Mouse (Mus musculus): ENCODE results near the gene Aqr. TPM values are rescaled to one million over a fixed set of nuclear protein-coding genes. Genes with fewer than 3 reads are reported as not detected.

The Aqr gene
- polyA plus RNA-seq (2012; rRNA removed), result 36.8 and 37.0 TPM in 2 replicates

DNA sequence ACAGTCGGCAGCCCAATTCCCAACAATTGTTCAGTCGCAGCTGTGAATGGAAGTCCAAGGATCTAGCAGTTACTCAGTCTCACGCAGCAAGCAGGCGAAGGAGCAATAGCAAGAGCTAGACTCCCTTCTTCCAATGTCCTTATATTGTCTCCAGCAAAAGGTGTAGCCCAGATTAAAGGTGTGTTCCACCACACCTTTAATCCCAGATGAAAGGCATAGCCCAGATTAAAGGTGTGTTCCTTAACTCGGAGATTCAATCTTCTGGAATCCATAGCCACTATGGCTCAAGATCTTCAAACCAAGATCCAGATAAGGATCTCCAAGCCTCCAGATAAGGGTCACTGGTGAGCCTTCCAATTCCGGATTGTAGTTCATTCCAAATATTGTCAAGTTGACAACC is at the start of gene Aqr:
TSS of gene Aqr (minus strand) at position 101 of the 400 bp plus-strand sequence.

DNA sequence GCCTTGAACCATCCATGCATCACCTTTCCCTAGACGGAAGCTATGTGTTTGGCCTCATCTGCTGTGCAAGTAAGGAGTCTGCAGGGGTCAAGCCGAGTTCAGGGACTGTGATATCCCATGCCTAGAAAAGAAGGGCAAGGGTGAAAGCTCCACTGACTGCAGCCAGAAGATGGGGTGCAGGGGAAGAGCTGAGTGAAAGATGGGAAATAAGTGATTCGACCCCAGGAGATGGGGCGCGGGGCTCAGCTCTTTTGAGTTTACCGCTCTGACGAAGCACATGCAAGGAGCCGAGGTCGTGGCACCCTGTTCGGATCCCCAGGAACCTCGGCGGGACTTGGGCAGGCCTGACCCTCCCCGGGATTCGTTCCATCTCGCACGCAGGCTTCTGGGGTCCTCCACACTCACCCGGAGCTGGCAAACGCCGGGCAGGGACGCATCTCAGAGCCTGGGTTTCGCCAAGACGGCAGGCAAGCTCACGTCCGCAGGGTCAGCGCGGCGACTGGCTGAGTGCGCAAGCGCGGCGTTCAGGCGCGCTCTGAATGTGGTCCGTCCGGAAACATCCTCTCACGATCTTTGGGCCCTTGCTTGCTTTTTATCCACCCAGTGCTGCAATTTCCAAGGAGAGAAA is 14.2 kb upstream of the Aqr start, which contains the start of gene Zfp770:
TSS of gene Zfp770 (minus strand) at position 538 of the 628 bp plus-strand sequence.

DNA sequence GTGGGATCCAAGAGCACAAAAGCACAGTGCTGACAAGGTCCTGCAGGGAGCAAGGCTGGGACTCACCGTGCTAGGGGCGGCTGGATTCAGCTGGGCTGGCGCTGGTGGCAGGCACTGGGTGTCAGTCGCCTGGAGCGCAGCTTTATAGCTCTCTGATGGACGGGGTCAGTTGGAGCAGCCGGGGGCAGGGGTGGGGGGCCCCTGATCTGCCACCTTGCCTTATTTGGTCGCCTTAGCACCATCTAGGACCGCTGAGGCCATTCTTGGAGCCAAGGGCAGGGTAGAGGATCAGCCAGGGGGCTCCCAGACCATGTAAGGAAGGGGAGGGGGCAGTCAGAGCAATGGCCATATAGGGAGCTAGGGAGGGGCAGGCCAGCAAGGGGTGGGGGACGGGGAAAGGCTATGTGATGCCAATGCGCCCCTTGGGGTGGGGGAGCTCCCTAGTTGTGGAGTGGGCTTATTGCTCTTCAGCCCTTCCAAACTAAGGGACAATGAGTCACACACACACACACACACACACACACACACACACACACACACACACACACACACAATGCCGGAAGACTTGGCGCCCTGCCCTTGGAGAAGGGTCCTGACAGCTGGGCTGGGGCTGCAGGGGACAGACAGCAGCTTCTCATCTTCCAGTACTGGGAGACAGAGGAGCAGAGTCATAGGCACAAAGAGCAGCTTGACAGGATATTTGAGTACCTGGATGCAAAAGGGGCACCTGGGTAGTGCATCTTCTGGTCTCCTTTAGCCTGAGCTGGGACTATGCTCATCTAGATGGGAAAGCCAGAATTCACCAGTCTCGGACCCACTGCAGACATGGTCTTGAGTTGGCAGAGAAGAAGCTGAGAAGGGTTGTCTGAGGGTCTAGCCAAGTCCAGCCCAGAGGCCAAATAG is 133.9 kb downstream of the Aqr start, which contains the start of gene Actc1:
TSS of gene Actc1 (minus strand) at position 853 of the 903 bp plus-strand sequence.

Other genes with a start within 250 kb of the Aqr start
- 25.3 and 29.7 TPM in 2 replicates for gene Gjd2, start 173.4 kb downstream of the Aqr start, polyA plus RNA-seq (2012; rRNA removed)
- 0.75 and 106 TPM in 2 replicates for gene Actc1, start 133.5 kb downstream of the Aqr start, polyA plus RNA-seq (2012; rRNA removed)
- 11.5 and 11.7 TPM in 2 replicates for gene Zfp770, start 14.4 kb upstream of the Aqr start, polyA plus RNA-seq (2012; rRNA removed)

All from central nervous system, embryonic 18 days (tissue).